Mouse (Mus musculus): ENCODE data around the gene Camta1.

Camta1 gene

DNA sequence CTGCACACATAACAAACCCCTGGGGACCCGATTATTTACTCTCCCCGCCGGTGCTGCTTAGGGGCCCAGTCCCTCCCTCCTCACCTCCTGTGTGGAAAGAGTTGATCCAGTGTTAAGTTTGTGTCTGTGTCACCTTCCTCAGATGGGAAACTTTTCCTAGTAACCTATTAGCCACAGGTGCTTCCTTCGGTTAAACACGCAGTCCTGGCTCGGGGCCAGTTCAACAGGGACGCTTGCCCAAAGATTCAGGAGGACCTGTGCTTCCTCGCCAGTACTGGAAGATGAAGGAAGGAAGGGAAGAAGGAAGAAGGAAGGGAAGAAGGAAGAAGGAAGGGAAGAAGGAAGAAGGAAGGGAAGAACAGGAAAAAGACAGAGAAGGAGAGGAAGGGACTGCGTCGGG lies 312.2 kb downstream of the Camta1 start:
- CTCF ChIA-PET = interaction anchor here in 1 of 4 experiments (0.6 kb wide), 1 partner anchor 92 kb away, joined by 3 read pairs; no protein-coding TSS in a partner anchor
- POLR2A ChIA-PET = interaction anchor here in 1 of 4 experiments (0.7 kb wide), 1 partner anchor 9 kb away, joined by 3 read pairs; no protein-coding TSS in a partner anchor

DNA sequence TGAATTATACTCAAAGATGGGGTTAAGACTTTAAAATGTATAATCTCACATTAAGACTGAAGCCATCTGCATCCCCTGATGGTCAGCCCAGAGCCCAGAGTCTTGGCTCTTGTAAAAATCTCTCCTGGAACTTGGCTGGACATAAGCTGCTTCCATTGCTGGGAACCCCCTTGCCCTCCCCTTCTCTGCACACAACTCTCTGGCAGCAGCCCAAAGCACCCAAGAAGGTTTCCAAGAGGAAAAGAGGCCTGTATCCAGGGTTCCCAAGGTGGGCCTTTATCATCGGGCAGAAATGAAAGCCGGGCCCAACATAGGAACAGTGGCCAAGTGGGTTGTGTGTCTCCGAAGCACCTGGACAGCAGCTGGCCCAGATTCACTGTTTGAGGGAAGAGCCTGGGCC lies 316.2 kb downstream of the Camta1 start:
- ChIA-PET CTCF (no interaction called here), POLR2A (no interaction called here)

DNA sequence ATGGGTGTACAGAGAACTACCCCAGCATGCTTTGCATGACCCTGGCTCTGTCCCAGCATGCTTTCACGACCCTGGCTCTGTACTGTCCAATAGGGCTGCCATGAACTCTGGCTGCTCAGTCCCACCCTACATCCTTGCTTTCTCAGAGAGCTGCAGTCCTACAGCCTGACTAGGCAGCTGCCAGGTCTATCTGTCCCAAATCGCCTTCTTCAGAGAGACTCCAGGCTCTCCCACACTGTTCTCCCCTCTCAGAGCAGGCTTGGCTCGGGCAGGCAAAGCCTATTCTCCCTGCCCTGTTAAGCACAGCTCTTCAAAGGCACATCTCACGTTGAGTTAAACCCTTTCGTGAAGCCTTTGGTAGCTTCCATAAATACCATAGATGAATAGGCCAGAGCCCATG lies 317.5 kb downstream of the Camta1 start:
- ChIA-PET CTCF (interaction anchor here in 2 of 4 experiments (0.8 to 1.5 kb wide), 3 partner anchors 46 to 150 kb away, joined by 3 to 4 read pairs (median 4); no protein-coding TSS in a partner anchor), POLR2A (interaction anchor here in 1 of 4 experiments (0.5 kb wide), 1 partner anchor 296 kb away, joined by 4 read pairs; no protein-coding TSS in a partner anchor)

GRCm38 (mm10) chr4:151540546-151540945 lies 321.1 kb downstream of the Camta1 start:
- ChIA-PET POLR2A (interaction anchor here in 1 of 4 experiments (0.6 kb wide), 2 partner anchors 9 to 159 kb away, joined by 3 to 10 read pairs; no protein-coding TSS in a partner anchor), CTCF (interaction anchor here in 1 of 4 experiments (0.8 kb wide), 1 partner anchor 249 kb away, joined by 6 read pairs; no protein-coding TSS in a partner anchor)

DNA sequence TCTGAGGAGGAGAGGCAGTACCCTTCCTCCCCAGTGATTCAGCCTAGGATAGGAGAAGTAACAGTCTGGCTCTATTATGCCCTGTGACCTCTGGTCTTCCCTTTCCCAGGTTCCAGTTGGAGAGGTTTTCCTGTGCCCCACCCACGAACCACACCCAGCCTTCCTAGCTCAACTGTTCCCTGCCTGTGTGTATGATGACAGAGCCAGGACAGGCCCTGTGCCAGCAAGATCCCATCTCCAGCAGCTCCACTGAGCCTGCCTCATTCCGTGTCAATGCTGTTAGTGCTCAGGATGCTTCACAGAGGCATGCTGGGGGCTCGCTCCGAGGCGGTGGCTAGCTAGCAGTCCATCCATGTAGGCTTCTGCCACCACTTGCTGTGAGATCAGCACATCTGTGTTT lies 321.8 kb downstream of the Camta1 start:
- ChIA-PET POLR2A (interaction anchor here in 2 of 4 experiments (0.6 kb wide), 2 partner anchors 9 to 14 kb away, joined by 3 read pairs; no protein-coding TSS in a partner anchor), CTCF (no interaction called here)

DNA sequence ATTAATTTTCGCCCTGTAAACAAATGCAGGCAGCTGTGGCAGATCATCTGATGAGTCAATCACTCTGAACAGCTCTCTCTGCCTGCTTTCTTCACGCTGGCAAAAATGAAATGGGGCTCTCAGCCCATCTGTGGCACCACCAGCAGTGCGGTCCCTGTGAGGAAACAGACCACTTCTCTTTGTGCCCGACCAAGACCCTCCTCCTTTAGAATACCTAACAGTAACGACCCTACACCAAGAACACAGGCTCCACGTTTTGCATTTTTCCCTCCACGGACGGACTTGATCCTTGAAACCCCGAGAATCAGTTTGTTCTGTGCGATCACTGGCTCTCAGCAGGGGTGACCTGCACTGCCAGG lies 322.5 kb downstream of the Camta1 start:
- CTCF ChIA-PET = no interaction called here
- POLR2A ChIA-PET = no interaction called here

DNA sequence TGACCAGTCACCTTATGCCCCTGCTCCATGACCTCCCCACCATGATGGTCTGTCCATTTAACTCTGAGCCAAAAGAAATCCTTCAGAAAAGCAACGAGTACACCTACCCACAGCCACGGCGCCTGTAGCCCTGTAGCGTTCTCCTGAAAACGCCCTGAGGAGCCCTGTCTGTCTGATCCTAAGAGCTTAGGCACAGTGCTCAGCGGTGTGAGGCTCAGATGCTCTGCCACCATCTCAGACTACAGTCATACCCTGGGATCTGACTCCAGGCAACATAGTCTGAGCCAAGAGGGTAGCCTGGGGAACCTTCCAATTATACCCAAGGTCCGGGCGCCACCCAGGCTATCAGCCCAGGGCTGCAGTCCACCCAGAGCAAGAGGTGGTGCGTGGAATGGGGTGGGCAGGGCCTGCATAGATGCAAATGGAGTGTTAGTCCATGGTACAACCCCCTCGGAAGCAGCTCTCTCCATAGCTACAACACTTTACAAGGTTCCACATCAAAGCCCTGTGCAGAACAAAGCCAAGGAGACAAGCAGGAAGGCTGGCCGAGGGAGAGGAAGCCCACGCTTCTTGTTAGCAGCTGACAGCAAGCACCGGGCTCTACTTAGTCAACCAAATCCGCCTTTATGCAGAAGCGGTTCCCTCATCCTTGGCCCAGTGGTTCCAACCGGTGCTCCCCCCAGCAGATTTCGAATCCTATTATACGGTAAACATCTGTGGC lies 323.1 kb downstream of the Camta1 start:
- ChIA-PET POLR2A (no interaction called here), CTCF (interaction anchor here in 2 of 4 experiments (0.6 to 0.8 kb wide), 2 partner anchors 255 to 395 kb away, joined by 3 read pairs; partner anchors contain the start of gene Dnajc11 (in 1 of the 2))

DNA sequence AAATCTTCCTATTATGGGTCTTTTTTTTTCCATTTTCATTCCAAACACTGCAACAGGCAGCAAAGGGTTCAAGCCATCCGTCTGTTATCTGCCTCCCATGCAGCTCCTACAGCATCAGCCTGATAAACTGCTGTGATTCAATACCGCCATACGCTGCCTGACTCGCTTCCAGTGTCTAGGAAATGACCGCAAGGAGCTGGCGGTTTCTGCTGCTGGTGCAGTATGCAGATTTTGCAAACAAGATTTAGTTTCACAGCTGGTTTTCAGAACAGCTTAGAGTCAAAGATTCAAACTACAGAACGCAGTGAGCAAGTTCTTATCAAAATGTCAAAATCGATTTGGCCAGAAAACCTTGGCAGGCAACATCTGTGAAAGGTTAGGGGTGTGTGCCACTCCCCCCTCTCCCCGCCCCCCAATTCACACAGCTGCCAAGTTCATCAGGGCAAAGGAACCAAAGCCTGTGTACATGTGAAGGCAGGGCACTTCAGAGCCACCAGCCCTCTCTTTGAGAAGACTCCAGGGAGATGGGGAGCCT lies 325.7 kb downstream of the Camta1 start:
- POLR2A ChIA-PET = interaction anchor here in 2 of 4 experiments (0.8 to 1.7 kb wide), 2 partner anchors 11 to 371 kb away, joined by 3 to 5 read pairs; no protein-coding TSS in a partner anchor

DNA sequence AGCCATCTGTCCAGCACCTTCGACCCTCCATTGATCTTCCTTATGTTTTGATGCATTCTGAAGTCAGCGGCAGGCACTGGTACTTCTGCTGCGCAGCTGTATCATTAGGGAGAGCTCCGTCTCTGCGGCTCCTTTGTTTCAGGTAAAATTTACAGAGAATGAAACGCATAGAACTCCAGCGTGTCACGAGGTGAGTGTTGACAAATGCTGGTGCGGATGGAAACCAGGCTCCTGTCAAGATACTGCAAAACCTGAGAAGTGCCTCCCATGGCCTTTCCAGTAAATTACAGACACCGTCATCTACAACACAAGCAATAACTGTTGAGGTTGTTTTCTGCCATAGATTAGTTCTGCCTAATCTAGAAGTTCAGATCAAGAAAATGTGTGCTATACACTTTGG lies 328.2 kb downstream of the Camta1 start:
- ChIA-PET CTCF (no interaction called here), POLR2A (no interaction called here)

More for the DNA sequence above, 325.7 kb downstream of the Camta1 start:
- CTCF ChIA-PET = interaction anchor here in 1 of 4 experiments (1.2 kb wide), 1 partner anchor 234 kb away, joined by 4 read pairs; no protein-coding TSS in a partner anchor

DNA sequence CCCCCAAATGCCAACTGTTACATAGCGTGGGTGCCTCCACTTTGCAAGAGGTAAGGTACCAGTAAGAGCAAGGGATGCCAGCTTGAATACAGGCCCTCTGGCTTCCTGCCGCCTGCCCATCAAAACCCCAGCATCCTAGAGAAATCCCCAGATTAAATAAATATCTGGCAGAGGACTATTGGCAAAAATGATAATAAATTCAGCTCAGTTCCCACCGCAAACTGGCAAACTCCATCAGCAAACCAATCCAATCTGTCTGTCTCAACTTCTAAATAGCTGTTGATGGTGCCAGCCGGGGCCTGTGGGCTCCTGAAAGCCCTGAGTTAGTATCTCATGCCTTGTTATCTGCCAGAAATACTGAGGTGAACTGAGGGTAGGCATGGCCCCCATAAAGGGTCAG lies 333.2 kb downstream of the Camta1 start:
- POLR2A ChIA-PET = no interaction called here
- CTCF ChIA-PET = no interaction called here

GRCm38 (mm10) chr4:151527763-151528162 lies 333.9 kb downstream of the Camta1 start:
- CTCF ChIA-PET = no interaction called here
- POLR2A ChIA-PET = no interaction called here

GRCm38 (mm10) chr4:151520103-151520502 lies 341.6 kb downstream of the Camta1 start:
- CTCF ChIA-PET = interaction anchor here in 3 of 4 experiments (0.6 to 1.1 kb wide), 3 partner anchors 21 to 162 kb away, joined by 3 to 12 read pairs (median 4); no protein-coding TSS in a partner anchor
- POLR2A ChIA-PET = interaction anchor here in 1 of 4 experiments (0.6 kb wide), 1 partner anchor 412 kb away, joined by 3 read pairs; no protein-coding TSS in a partner anchor

DNA sequence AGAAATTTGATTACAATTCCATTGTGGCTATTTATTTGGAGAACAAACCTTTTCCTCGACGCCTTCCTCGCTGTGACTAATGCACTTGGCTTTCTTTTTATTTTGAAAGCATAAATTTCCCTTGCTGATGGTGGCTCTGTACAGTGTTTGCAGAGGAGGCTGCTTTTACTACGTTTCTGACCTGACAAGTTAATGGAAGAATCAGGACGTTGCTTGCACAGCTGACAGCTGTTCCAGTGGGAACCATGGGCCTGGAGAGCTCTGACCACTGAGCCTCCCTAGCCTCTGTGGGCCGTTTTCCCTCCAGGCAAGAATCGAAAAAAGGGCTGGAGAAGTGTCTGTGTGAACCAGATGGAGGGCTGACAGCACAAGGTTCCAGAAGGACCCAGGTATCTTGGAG lies 342.7 kb downstream of the Camta1 start:
- POLR2A ChIA-PET = no interaction called here
- CTCF ChIA-PET = interaction anchor here in 3 of 4 experiments (0.5 to 1.1 kb wide), 4 partner anchors 20 to 392 kb away, joined by 3 to 4 read pairs (median 4); no protein-coding TSS in a partner anchor

GRCm38 (mm10) chr4:151516998-151517799 lies 344.5 kb downstream of the Camta1 start:
- CTCF ChIA-PET = interaction anchor here in 2 of 4 experiments (0.6 to 1.5 kb wide), 3 partner anchors 34 to 198 kb away, joined by 3 to 12 read pairs (median 3); no protein-coding TSS in a partner anchor

DNA sequence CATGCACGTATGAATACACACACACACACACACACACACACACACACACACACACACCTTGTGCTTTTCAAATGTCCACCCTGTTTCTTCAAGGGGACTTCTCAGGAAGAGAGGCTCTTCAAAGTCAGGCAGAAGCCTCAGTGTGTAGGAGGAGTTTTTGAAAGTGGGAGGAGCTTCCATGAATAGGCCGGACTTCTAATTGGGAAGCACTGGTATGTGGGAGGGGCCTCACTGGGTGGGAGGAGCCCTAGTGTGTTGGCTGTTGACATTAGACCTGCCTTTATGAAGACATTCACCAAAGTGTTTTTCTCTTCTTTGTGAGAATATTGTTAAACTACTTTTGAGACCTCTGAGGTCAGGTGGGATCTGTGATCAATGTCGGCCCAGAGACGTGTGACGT lies 346.4 kb downstream of the Camta1 start:
- POLR2A ChIA-PET = no interaction called here
- CTCF ChIA-PET = interaction anchor here (0.5 to 1.0 kb wide), 6 partner anchors 168 to 782 kb away, joined by 3 to 7 read pairs (median 4); partner anchors contain the start of gene Icmt (in 1 of the 4)

More at GRCm38 (mm10) chr4:151516998-151517799, 344.5 kb downstream of the Camta1 start:
- POLR2A ChIA-PET = interaction anchor here in 1 of 4 experiments (0.5 kb wide), 1 partner anchor 31 kb away, joined by 4 read pairs; no protein-coding TSS in a partner anchor

- ChIA-PET POLR2A (interaction anchor here in 1 of 4 experiments (0.8 kb wide), 1 partner anchor 351 kb away, joined by 3 read pairs; the partner anchor contains the start of gene Camta1), CTCF (interaction anchor here in 2 of 4 experiments (0.6 to 1.2 kb wide), 2 partner anchors 172 to 173 kb away, joined by 3 read pairs; no protein-coding TSS in a partner anchor)
Measured at GRCm38 (mm10) chr4:151511092-151511491, 350.6 kb downstream of the Camta1 start.

- CTCF ChIA-PET = no interaction called here
- POLR2A ChIA-PET = no interaction called here
Measured at GRCm38 (mm10) chr4:151510417-151510816, 351.3 kb downstream of the Camta1 start.

DNA sequence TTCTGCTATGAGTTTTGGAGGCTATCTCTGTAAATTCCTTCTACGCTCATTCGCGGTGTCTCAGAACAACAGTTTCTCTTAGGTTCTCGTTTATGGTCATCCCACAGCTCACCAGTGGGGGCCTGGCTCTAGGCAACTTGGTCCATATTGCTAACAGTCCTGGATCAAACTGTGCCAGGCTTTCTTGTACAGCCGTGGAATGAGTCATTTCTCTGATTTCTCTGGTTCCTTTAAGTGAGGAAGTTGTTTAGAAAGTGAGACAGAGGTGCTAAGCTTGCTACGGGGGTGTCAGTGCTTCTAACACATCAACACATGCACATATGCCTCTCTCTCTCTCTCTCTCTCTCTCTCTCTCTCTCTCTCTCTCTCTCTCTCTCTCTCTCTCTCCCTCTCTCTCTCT lies 355.0 kb downstream of the Camta1 start:
- ChIA-PET POLR2A (no interaction called here), CTCF (interaction anchor here in 1 of 4 experiments (0.9 kb wide), 1 partner anchor 120 kb away, joined by 5 read pairs; no protein-coding TSS in a partner anchor)

Measured in embryonic stem cell, embryonic (primary cell).